Mouse (Mus musculus) neural tube, embryonic 11.5 days (tissue): Measurements from ENCODE around the gene Pgpep1l. TPM values are rescaled to one million over a fixed set of nuclear protein-coding genes. Genes with fewer than 3 reads are reported as not detected.
"Not testable (repeated sequence)": the region's sequence is repeated elsewhere in the genome, so short reads cannot be mapped to it uniquely, and the experiment has no call there.

Source experiments
- ATAC-seq: fragments of 200-750 bp; cut with Nextera tagmentation; 2 replicates; pipeline ENCODE4 v1.8.0; 2017; ENCODE audit warnings: moderate number of reproducible peaks, mild to moderate bottlenecking, moderate TSS enrichment, moderate library complexity; ENCODE audit not compliant: insufficient read depth, low FRiP score, low TSS enrichment
- DNase-seq: peaks from one replicate; pipeline ENCODE4 v3.0.0-alpha.2; 2015; ENCODE audit warnings: low spot score
- H3K27ac ChIP-seq: fragments of 300-500 bp; sonication (generic); 2 replicates; pipeline ENCODE4 v1.5.1; 2014; ENCODE audit warnings: low read depth, mild to moderate bottlenecking, low read length
- H3K27me3 ChIP-seq: fragments of 300-500 bp; sonication (generic); 2 replicates; pipeline ENCODE4 v1.6.1; 2014; ENCODE audit warnings: mild to moderate bottlenecking, low read length, mixed read lengths; ENCODE audit not compliant: control insufficient read depth, insufficient read depth
- H3K36me3 ChIP-seq: fragments of 300-500 bp; sonication (generic); 2 replicates; pipeline ENCODE4 v1.6.1; 2014; ENCODE audit warnings: mild to moderate bottlenecking, low read length, moderate library complexity, mixed read lengths; ENCODE audit not compliant: control insufficient read depth, insufficient read depth
- H3K4me1 ChIP-seq: fragments of 300-500 bp; sonication (generic); 2 replicates; pipeline ENCODE4 v1.6.1; 2014; ENCODE audit warnings: low read length, mixed read lengths; ENCODE audit not compliant: control insufficient read depth, insufficient read depth
- H3K4me2 ChIP-seq: fragments of 300-500 bp; sonication (generic); 2 replicates; pipeline ENCODE4 v1.6.1; 2014; ENCODE audit warnings: low read depth, mild to moderate bottlenecking, moderate library complexity
- H3K4me3 ChIP-seq: fragments of 300-500 bp; sonication (generic); 2 replicates; pipeline ENCODE4 v1.5.1; 2014; ENCODE audit warnings: low read depth, low read length
- H3K9ac ChIP-seq: fragments of 300-500 bp; sonication (generic); 2 replicates; pipeline ENCODE4 v1.6.1; 2014; ENCODE audit warnings: mild to moderate bottlenecking, low read length
- H3K9me3 ChIP-seq: fragments of 300-500 bp; sonication (generic); 2 replicates; pipeline ENCODE4 v1.6.1; 2016; ENCODE audit warnings: low read length; ENCODE audit not compliant: control insufficient read depth
- WGBS: fragments of 180-500 bp; shearing (Covaris S2); extraction: QIAGEN DNeasy Blood & Tissue Kit; methylation state at CpG from one replicate; pipeline ENCODE4 v1.1.7; 2014; 5-methylcytosine and 5-hydroxymethylcytosine counted together
- polyA plus RNA-seq: library from polyadenylated mRNA; unstranded; fragments of >200 nt; fragmentation: Nextera tagmentation; extraction: Ambion mirVana; gene quantifications from 2 replicates; pipeline ENCODE4 v1.2.1, GENCODE M21; 2014

The Pgpep1l gene
- polyA plus RNA-seq, 1 experiment from 2014 or later, result not detected

- WGBS, result 87% methylated on average over 7 of the region's 7 CpGs
- Histone ChIP-seq H3K4me3 (no peak overlapping the region), H3K27ac (no peak overlapping the region), H3K4me1 (no peaks in the 10 kb centered on the region), H3K9ac (no peak overlapping the region), H3K4me2 (no peak overlapping the region), H3K36me3 (no peaks in the 10 kb centered on the region), H3K27me3 (no peaks in the 10 kb centered on the region), H3K9me3 (no peaks in the 10 kb centered on the region)
- DNase-seq (no peak), ATAC-seq (no peak)
These were observed 37.1 kb upstream of the Pgpep1l start for GRCm38 (mm10) chr7:68301160-68301559.

DNA sequence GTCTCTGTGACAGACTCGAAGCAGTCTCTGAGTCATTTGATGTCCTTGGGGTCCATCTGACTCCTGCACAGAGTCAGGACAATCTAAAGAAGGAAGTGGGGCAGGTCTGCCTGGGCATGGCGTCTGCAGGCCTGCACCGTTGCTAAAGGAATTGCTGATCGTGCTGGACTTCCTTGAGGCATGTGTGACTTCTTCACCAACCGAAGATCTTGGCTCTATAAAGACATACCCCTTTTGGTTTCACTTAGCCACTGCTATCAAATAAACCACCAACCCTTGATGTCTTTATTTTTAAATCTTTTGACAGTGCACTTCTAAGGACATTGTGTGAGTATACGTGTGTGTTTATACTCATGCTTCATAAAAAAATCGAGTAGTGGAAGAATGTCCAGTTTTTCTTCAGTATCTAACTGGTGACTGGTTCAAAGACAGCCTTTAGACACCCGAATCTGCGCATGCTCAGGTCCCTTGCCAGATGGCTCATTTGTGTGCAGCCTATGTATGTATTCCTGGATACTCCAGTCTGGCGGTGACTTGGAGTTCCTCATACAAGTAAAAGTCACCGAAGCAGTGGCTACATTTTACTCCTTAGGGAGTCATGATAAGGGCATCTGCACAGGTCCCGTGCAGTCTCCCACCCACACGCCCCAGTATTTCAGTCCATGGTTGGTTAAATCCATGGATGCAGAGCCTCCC, 34.5 kb upstream of the Pgpep1l start:
- H3K4me3 ChIP-seq, result no peak overlapping the region
- no peaks in the 10 kb centered on the region for H3K4me1 ChIP-seq
- ATAC-seq, result no peak
- H3K27ac ChIP-seq, result no peak overlapping the region
- no peaks in the 10 kb centered on the region for H3K36me3 ChIP-seq
- H3K9ac ChIP-seq, result no peak overlapping the region
- WGBS, result 86% methylated on average over 13 of the region's 13 CpGs
- H3K27me3 ChIP-seq, result no peaks in the 10 kb centered on the region
- DNase-seq, result no peak
- no peak overlapping the region for H3K4me2 ChIP-seq
- no peaks in the 10 kb centered on the region for H3K9me3 ChIP-seq

- H3K9me3 ChIP-seq, result no peaks in the 10 kb centered on the region
- no peak overlapping the region for H3K4me3 ChIP-seq
- DNase-seq (no peak), ATAC-seq (no peak)
- no peaks in the 10 kb centered on the region for H3K27me3 ChIP-seq
- H3K4me1 ChIP-seq, result no peaks in the 10 kb centered on the region
- no peak overlapping the region for H3K4me2 ChIP-seq
- no peaks in the 10 kb centered on the region for H3K36me3 ChIP-seq
- H3K9ac ChIP-seq, result no peak overlapping the region
- WGBS, result 89% methylated on average over 5 of the region's 5 CpGs
- H3K27ac ChIP-seq, result no peak overlapping the region
These were observed 32.5 kb upstream of the Pgpep1l start for GRCm38 (mm10) chr7:68296487-68296886.

DNA sequence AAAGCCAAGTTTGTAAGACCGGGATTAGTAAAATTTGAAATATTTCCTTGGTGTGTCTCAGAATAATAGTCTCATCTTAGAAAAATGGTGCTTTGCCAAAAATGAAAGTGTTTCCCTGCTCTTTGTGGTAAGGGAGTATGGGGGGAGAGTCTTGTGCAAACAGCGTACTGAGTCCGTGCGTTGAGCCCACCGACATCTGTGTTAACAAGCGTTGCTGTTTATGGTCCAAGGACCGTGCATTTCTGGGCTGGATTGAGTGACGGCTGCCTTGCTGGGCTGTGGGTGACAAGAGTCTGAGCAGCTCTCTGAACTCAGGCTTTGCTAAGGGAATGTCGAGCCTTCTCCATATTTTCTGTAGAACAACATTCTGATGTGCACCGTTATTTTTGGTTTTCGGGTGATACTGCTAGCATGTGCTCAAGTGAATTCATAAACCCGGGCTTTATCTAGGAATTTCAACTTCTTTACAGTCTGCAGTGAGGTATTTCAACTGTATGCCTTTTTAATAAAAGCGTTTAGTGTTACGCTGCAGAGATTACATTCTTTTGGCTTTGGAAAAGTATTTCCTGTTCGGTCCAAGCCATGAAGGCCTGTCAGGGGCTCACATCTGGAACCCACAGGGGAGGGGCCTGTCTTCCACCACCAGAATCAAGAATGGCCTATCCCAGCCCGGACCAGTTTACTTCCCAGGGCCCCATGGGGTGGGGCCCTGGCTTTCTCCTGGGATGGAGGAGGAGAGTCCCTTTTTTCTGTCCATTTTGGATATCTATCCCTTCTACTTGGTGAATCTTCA, 30.2 kb upstream of the Pgpep1l start:
- H3K27me3 ChIP-seq, result no peaks in the 10 kb centered on the region
- no peak overlapping the region for H3K9ac ChIP-seq
- H3K4me2 ChIP-seq, result no peak overlapping the region
- no peaks in the 10 kb centered on the region for H3K4me1 ChIP-seq
- 67% methylated on average over 16 of the region's 16 CpGs for WGBS
- ATAC-seq, result no peak
- no peak for DNase-seq
- no peaks in the 10 kb centered on the region for H3K9me3 ChIP-seq
- H3K36me3 ChIP-seq, result no peaks in the 10 kb centered on the region
- H3K4me3 ChIP-seq, result no peak overlapping the region
- H3K27ac ChIP-seq, result no peak overlapping the region

DNA sequence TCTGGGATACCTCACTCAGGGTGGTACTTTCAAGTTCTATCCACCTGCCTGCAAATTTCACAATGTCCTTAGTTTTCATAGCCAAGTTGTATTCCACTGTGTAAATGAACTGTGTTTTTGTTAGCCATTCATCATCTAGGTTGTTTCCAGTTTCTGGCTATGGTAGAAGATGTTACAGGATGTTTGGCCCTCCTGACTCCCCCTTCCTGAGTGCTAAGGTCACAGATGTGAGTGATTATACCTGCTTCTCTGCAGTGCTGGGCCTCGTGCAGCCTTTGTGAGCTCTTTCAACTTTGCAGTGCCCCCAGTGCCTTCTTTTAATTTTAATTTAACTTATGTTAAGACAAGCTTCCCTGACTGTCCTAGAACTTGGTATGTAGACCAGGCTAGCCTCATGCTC, 27.6 kb upstream of the Pgpep1l start:
- no peaks in the 10 kb centered on the region for H3K9me3 ChIP-seq
- DNase-seq (no peak), ATAC-seq (no peak)
- H3K4me1 ChIP-seq, result no peaks in the 10 kb centered on the region
- H3K36me3 ChIP-seq, result no peaks in the 10 kb centered on the region
- WGBS, result 44% methylated on average over 1 of the region's 1 CpGs
- H3K27me3 ChIP-seq, result no peaks in the 10 kb centered on the region
- no peak overlapping the region for H3K9ac ChIP-seq
- no peak overlapping the region for H3K4me3 ChIP-seq
- H3K4me2 ChIP-seq, result no peak overlapping the region
- no peak overlapping the region for H3K27ac ChIP-seq

GRCm38 (mm10) chr7:68289081-68289480, 25.0 kb upstream of the Pgpep1l start:
- WGBS, result 91% methylated on average over 8 of the region's 8 CpGs
- Histone ChIP-seq H3K4me2 (no peak overlapping the region), H3K27ac (no peak overlapping the region), H3K9me3 (no peaks in the 10 kb centered on the region), H3K9ac (no peak overlapping the region), H3K4me1 (no peaks in the 10 kb centered on the region), H3K36me3 (no peaks in the 10 kb centered on the region), H3K27me3 (no peaks in the 10 kb centered on the region), H3K4me3 (no peak overlapping the region)
- ATAC-seq (no peak), DNase-seq (no peak)

- not testable (repeated sequence) for H3K4me3 ChIP-seq, H3K4me1 ChIP-seq, ATAC-seq, H3K27ac ChIP-seq, H3K36me3 ChIP-seq, H3K4me2 ChIP-seq, H3K9me3 ChIP-seq, H3K9ac ChIP-seq, DNase-seq, H3K27me3 ChIP-seq
- WGBS, result 88% methylated on average over 4 of the region's 4 CpGs
These were observed 24.0 kb upstream of the Pgpep1l start for GRCm38 (mm10) chr7:68288000-68288399.

DNA sequence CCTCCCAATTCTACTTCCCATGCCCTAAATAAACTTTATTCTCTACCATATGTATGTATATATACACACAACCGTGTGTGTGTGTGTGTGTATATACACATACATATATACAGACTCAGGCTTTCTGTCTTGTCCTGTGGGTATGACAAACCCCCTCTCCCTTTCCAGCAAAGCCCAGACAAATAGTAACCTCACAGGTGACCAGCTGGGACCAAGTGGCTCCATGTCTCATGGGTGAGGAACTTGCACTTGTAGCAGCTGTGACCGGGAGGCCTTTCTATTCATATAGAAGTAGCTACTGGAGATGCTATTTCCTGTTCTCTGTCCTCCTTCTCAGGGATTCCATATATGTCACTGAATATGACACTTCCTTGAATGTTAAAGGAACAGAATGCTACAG, 23.5 kb upstream of the Pgpep1l start:
- Histone ChIP-seq H3K36me3 (no peaks in the 10 kb centered on the region), H3K4me1 (no peaks in the 10 kb centered on the region), H3K27me3 (no peaks in the 10 kb centered on the region), H3K4me2 (no peak overlapping the region), H3K4me3 (no peak overlapping the region), H3K27ac (no peak overlapping the region), H3K9me3 (no peaks in the 10 kb centered on the region), H3K9ac (no peak overlapping the region)
- DNase-seq, result no peak
- 92% methylated on average over 2 of the region's 2 CpGs for WGBS
- no peak for ATAC-seq
